Mouse (Mus musculus) neural tube, embryonic 13.5 days (tissue): Measurements from ENCODE around the gene Ano3. TPM values are rescaled to one million over a fixed set of nuclear protein-coding genes. Genes with fewer than 3 reads are reported as not detected.

ENCODE experiments used
- ATAC-seq: fragments of 200-750 bp; cut with Nextera tagmentation; 2 replicates; pipeline ENCODE4 v1.8.0; 2017; ENCODE audit warnings: low read depth, mild to moderate bottlenecking, moderate TSS enrichment, moderate library complexity
- H3K27ac ChIP-seq: fragments of 300-500 bp; sonication (generic); replicated peaks from 2 replicates; pipeline ENCODE4 v1.5.1; 2015; ENCODE audit warnings: moderate library complexity, mild to moderate bottlenecking, inconsistent platforms
- H3K27me3 ChIP-seq: fragments of 300-500 bp; sonication (generic); 2 replicates; pipeline ENCODE4 v1.6.1; 2015; ENCODE audit warnings: mild to moderate bottlenecking, inconsistent platforms
- H3K36me3 ChIP-seq: fragments of 300-500 bp; sonication (generic); 2 replicates; pipeline ENCODE4 v1.6.1; 2015; ENCODE audit warnings: mild to moderate bottlenecking, inconsistent platforms
- H3K4me1 ChIP-seq: fragments of 300-500 bp; sonication (generic); replicated peaks from 2 replicates; pipeline ENCODE4 v1.6.1; 2015; ENCODE audit warnings: inconsistent platforms
- H3K4me2 ChIP-seq: fragments of 300-500 bp; sonication (generic); 2 replicates; pipeline ENCODE4 v1.6.1; 2015; ENCODE audit warnings: inconsistent platforms, mild to moderate bottlenecking, moderate library complexity
- H3K4me3 ChIP-seq: fragments of 300-500 bp; sonication (generic); 2 replicates; pipeline ENCODE4 v1.5.1; 2015; ENCODE audit warnings: mild to moderate bottlenecking, inconsistent platforms
- H3K9ac ChIP-seq: fragments of 300-500 bp; sonication (generic); 2 replicates; pipeline ENCODE4 v1.6.1; 2015; ENCODE audit warnings: moderate library complexity, mild to moderate bottlenecking, inconsistent platforms
- H3K9me3 ChIP-seq: fragments of 300-500 bp; sonication (generic); 2 replicates; pipeline ENCODE4 v1.6.1; 2016; ENCODE audit warnings: inconsistent platforms
- WGBS: fragments of 180-500 bp; shearing (Covaris S2); methylation state at CpG from one replicate; pipeline ENCODE4 v1.1.7; 2015; 5-methylcytosine and 5-hydroxymethylcytosine counted together
- polyA plus RNA-seq: library from polyadenylated mRNA; unstranded; fragments of >200 nt; fragmentation: Nextera tagmentation; extraction: Ambion mirVana; gene quantifications from 2 replicates; pipeline ENCODE4 v1.2.1, GENCODE M21; 2015

The Ano3 gene
- polyA plus RNA-seq, 1 experiment from 2014 or later, result 1.6 TPM

GRCm38 (mm10) chr2:110795433-110795832 is 155.3 kb downstream of the Ano3 start:
- ATAC-seq, result no peak
- 77% methylated on average over 3 of the region's 3 CpGs for WGBS
- Histone ChIP-seq H3K9ac (no peak overlapping the region), H3K9me3 (no peaks in the 10 kb centered on the region), H3K27me3 (no peaks in the 10 kb centered on the region), H3K4me3 (no peak overlapping the region), H3K4me1 (no peaks in the 10 kb centered on the region), H3K27ac (no peak overlapping the region), H3K36me3 (no peaks in the 10 kb centered on the region), H3K4me2 (no peak overlapping the region)

- Histone ChIP-seq H3K4me2 (no peak overlapping the region), H3K4me3 (no peak overlapping the region), H3K27ac (no peak overlapping the region), H3K4me1 (no peaks in the 10 kb centered on the region), H3K9ac (no peak overlapping the region), H3K36me3 (no peaks in the 10 kb centered on the region), H3K9me3 (no peaks in the 10 kb centered on the region), H3K27me3 (no peaks in the 10 kb centered on the region)
- no peak for ATAC-seq
- WGBS, result 82% methylated on average over 3 of the region's 3 CpGs
Measured at GRCm38 (mm10) chr2:110787396-110787795, 163.3 kb downstream of the Ano3 start.

- Histone ChIP-seq H3K9me3 (no peaks in the 10 kb centered on the region), H3K27me3 (no peaks in the 10 kb centered on the region), H3K4me2 (no peak overlapping the region), H3K9ac (no peak overlapping the region), H3K4me3 (no peak overlapping the region), H3K36me3 (no peaks in the 10 kb centered on the region), H3K4me1 (no peaks in the 10 kb centered on the region), H3K27ac (no peak overlapping the region)
- WGBS, result 55% methylated on average over 2 of the region's 2 CpGs
- ATAC-seq, result no peak
Measured at GRCm38 (mm10) chr2:110759434-110759833, 191.3 kb downstream of the Ano3 start.

GRCm38 (mm10) chr2:110757556-110757955 is 193.2 kb downstream of the Ano3 start:
- Histone ChIP-seq H3K27ac (no peak overlapping the region), H3K9me3 (no peaks in the 10 kb centered on the region), H3K4me2 (no peak overlapping the region), H3K27me3 (no peaks in the 10 kb centered on the region), H3K36me3 (no peaks in the 10 kb centered on the region), H3K9ac (no peak overlapping the region), H3K4me3 (no peak overlapping the region), H3K4me1 (no peaks in the 10 kb centered on the region)
- no peak for ATAC-seq
- 82% methylated on average over 2 of the region's 2 CpGs for WGBS

- Histone ChIP-seq H3K4me1 (no peaks in the 10 kb centered on the region), H3K4me3 (no peak overlapping the region), H3K27me3 (no peaks in the 10 kb centered on the region), H3K27ac (no peak overlapping the region), H3K4me2 (no peak overlapping the region), H3K9me3 (no peaks in the 10 kb centered on the region), H3K36me3 (no peaks in the 10 kb centered on the region), H3K9ac (no peak overlapping the region)
- ATAC-seq, result no peak
- 76% methylated on average over 1 of the region's 1 CpGs for WGBS
Measured at GRCm38 (mm10) chr2:110740493-110740892, 210.2 kb downstream of the Ano3 start.

GRCm38 (mm10) chr2:110739781-110740180 is 210.9 kb downstream of the Ano3 start:
- H3K4me1 ChIP-seq, result no peaks in the 10 kb centered on the region
- no peak for ATAC-seq
- no peak overlapping the region for H3K4me3 ChIP-seq
- H3K36me3 ChIP-seq, result no peaks in the 10 kb centered on the region
- no peaks in the 10 kb centered on the region for H3K27me3 ChIP-seq
- no peaks in the 10 kb centered on the region for H3K9me3 ChIP-seq
- no peak overlapping the region for H3K4me2 ChIP-seq
- H3K9ac ChIP-seq, result no peak overlapping the region
- WGBS, result 59% methylated on average over 1 of the region's 1 CpGs
- no peak overlapping the region for H3K27ac ChIP-seq

GRCm38 (mm10) chr2:110737981-110738380 is 212.7 kb downstream of the Ano3 start:
- no peak for ATAC-seq
- Histone ChIP-seq H3K36me3 (no peaks in the 10 kb centered on the region), H3K4me3 (no peak overlapping the region)

GRCm38 (mm10) chr2:110737236-110737635 is 213.5 kb downstream of the Ano3 start:
- Histone ChIP-seq H3K27me3 (no peaks in the 10 kb centered on the region), H3K4me2 (no peak overlapping the region), H3K4me1 (no peaks in the 10 kb centered on the region), H3K9me3 (no peaks in the 10 kb centered on the region), H3K27ac (no peak overlapping the region), H3K9ac (no peak overlapping the region), H3K4me3 (no peak overlapping the region), H3K36me3 (no peaks in the 10 kb centered on the region)
- no peak for ATAC-seq
- 77% methylated on average over 4 of the region's 4 CpGs for WGBS

More at GRCm38 (mm10) chr2:110737981-110738380, 212.7 kb downstream of the Ano3 start:
- Histone ChIP-seq H3K27ac (no peak overlapping the region), H3K9me3 (no peaks in the 10 kb centered on the region), H3K9ac (no peak overlapping the region), H3K27me3 (no peaks in the 10 kb centered on the region), H3K4me2 (no peak overlapping the region), H3K4me1 (no peaks in the 10 kb centered on the region)
- 79% methylated on average over 2 of the region's 2 CpGs for WGBS

GRCm38 (mm10) chr2:110726106-110726505 is 224.6 kb downstream of the Ano3 start:
- Histone ChIP-seq H3K27me3 (no peaks in the 10 kb centered on the region), H3K27ac (no peak overlapping the region), H3K36me3 (no peaks in the 10 kb centered on the region), H3K4me1 (no peaks in the 10 kb centered on the region), H3K4me2 (no peak overlapping the region), H3K4me3 (no peak overlapping the region), H3K9ac (no peak overlapping the region), H3K9me3 (no peaks in the 10 kb centered on the region)
- ATAC-seq, result no peak

- Histone ChIP-seq H3K27me3 (no peaks in the 10 kb centered on the region), H3K36me3 (no peaks in the 10 kb centered on the region), H3K4me3 (no peak overlapping the region), H3K4me1 (no peaks in the 10 kb centered on the region), H3K9me3 (no peaks in the 10 kb centered on the region), H3K27ac (no peak overlapping the region), H3K4me2 (no peak overlapping the region), H3K9ac (no peak overlapping the region)
- 93% methylated on average over 1 of the region's 1 CpGs for WGBS
- no peak for ATAC-seq
Measured at GRCm38 (mm10) chr2:110722208-110722607, 228.5 kb downstream of the Ano3 start.

- no peaks in the 10 kb centered on the region for H3K27me3 ChIP-seq
- H3K9ac ChIP-seq, result no peak within 1 kb of the TSS
- 54% methylated on average over 3 of the region's 3 CpGs for WGBS
- H3K4me3 ChIP-seq, result no peak within 1 kb of the TSS
- ATAC-seq, result no peak
- no peaks in the 10 kb centered on the region for H3K36me3 ChIP-seq
- H3K4me2 ChIP-seq, result no peak within 1 kb of the TSS
- H3K9me3 ChIP-seq, result no peaks in the 10 kb centered on the region
- no peak within 1 kb of the TSS for H3K27ac ChIP-seq
- no peaks in the 10 kb centered on the region for H3K4me1 ChIP-seq
Measured at GRCm38 (mm10) chr2:110721290-110721753, 229.4 kb downstream of the Ano3 start, which contains the start of gene Muc15. Gene Muc15 (plus strand): TSS chr2:110721340.

GRCm38 (mm10) chr2:110719051-110719450 is 231.7 kb downstream of the Ano3 start:
- no peak overlapping the region for H3K9ac ChIP-seq
- H3K4me2 ChIP-seq, result no peak overlapping the region
- no peaks in the 10 kb centered on the region for H3K4me1 ChIP-seq
- ATAC-seq, result no peak
- H3K4me3 ChIP-seq, result no peak overlapping the region
- H3K27ac ChIP-seq, result no peak overlapping the region
- no peaks in the 10 kb centered on the region for H3K36me3 ChIP-seq
- no peaks in the 10 kb centered on the region for H3K27me3 ChIP-seq
- H3K9me3 ChIP-seq, result no peaks in the 10 kb centered on the region

- no peaks in the 10 kb centered on the region for H3K4me1 ChIP-seq
- no peak overlapping the region for H3K4me2 ChIP-seq
- no peaks in the 10 kb centered on the region for H3K27me3 ChIP-seq
- ATAC-seq, result no peak
- WGBS, result 84% methylated on average over 10 of the region's 10 CpGs
- H3K9me3 ChIP-seq, result no peaks in the 10 kb centered on the region
- H3K36me3 ChIP-seq, result no peaks in the 10 kb centered on the region
- H3K9ac ChIP-seq, result no peak overlapping the region
- H3K27ac ChIP-seq, result no peak overlapping the region
- H3K4me3 ChIP-seq, result no peak overlapping the region
Measured at GRCm38 (mm10) chr2:110710055-110710720, 240.5 kb downstream of the Ano3 start.
